Mouse (Mus musculus) kidney, embryonic 14.5 days (tissue): ENCODE measurements around the gene Entpd2. TPM values are rescaled to one million over a fixed set of nuclear protein-coding genes. Genes with fewer than 3 reads are reported as not detected.
A peak's percentile ranks its signal among the peaks of the same experiment; 100 is the strongest.

Source experiments
- ATAC-seq: fragments of 200-750 bp; cut with Nextera tagmentation; 2 replicates; pipeline ENCODE4 v1.8.0; 2017; ENCODE audit warnings: moderate number of reproducible peaks, mild to moderate bottlenecking, moderate TSS enrichment, moderate library complexity; ENCODE audit not compliant: low FRiP score, low TSS enrichment
- H3K27ac ChIP-seq: fragments of 300-500 bp; sonication (generic); 2 replicates; pipeline ENCODE4 v1.5.1; 2014; ENCODE audit warnings: low read depth, mild to moderate bottlenecking, low read length, moderate library complexity, mixed read lengths
- H3K27me3 ChIP-seq: fragments of 300-500 bp; sonication (generic); 2 replicates; pipeline ENCODE4 v1.6.1; 2014; ENCODE audit warnings: mild to moderate bottlenecking, low read length; ENCODE audit not compliant: control insufficient read depth, insufficient read depth
- H3K36me3 ChIP-seq: fragments of 300-500 bp; sonication (generic); 2 replicates; pipeline ENCODE4 v1.6.1; 2014; ENCODE audit warnings: low read length, mixed read lengths; ENCODE audit not compliant: control insufficient read depth, insufficient read depth
- H3K4me1 ChIP-seq: fragments of 300-500 bp; sonication (generic); 2 replicates; pipeline ENCODE4 v1.6.1; 2014; ENCODE audit warnings: low read length, mixed read lengths; ENCODE audit not compliant: control insufficient read depth, insufficient read depth
- H3K4me2 ChIP-seq: fragments of 300-500 bp; sonication (generic); replicated peaks from 2 replicates; pipeline ENCODE4 v1.6.1; 2014; ENCODE audit warnings: low read depth, mild to moderate bottlenecking, low read length
- H3K4me3 ChIP-seq: fragments of 300-500 bp; sonication (generic); 2 replicates; pipeline ENCODE4 v1.5.1; 2014; ENCODE audit warnings: mild to moderate bottlenecking, low read length
- H3K9ac ChIP-seq: fragments of 300-500 bp; sonication (generic); 2 replicates; pipeline ENCODE4 v1.6.1; 2014; ENCODE audit warnings: low read depth, mild to moderate bottlenecking, low read length, moderate library complexity
- H3K9me3 ChIP-seq: fragments of 300-500 bp; sonication (generic); 2 replicates; pipeline ENCODE4 v1.6.1; 2016; ENCODE audit warnings: low read length; ENCODE audit not compliant: control insufficient read depth
- WGBS: fragments of 180-500 bp; shearing (Covaris S2); extraction: QIAGEN DNeasy Blood & Tissue Kit; methylation state at CpG from one replicate; pipeline ENCODE4 v1.1.7; 2014; 5-methylcytosine and 5-hydroxymethylcytosine counted together
- polyA plus RNA-seq: library from polyadenylated mRNA; unstranded; fragments of >200 nt; fragmentation: Nextera tagmentation; extraction: Ambion mirVana; gene quantifications from 2 replicates; pipeline ENCODE4 v1.2.1, GENCODE M21; 2014

The Entpd2 gene
- polyA plus RNA-seq, 1 experiment from 2014 or later, result 2.7 TPM

DNA sequence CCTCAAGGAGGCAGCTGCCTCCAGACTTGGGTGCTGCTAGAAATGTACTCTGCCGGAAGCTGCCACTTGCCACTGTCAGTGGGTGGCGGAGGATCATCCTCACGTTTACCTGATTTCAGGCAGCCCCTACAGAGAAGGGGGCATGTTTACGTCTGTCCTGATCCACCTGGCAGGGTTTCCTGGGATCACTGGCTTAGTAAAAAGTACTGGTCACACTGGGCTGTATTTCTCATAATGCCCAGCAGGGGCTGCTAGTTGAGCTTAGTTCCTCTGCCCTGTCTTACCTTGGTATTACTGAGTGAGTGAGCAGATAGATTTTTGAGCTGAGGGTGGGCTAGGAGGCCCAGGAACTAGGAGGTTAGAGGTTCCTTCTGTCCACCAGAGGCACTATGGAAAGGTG, 19.1 kb upstream of the Entpd2 start:
- Histone ChIP-seq H3K4me2 (no peak overlapping the region), H3K27ac (no peak overlapping the region), H3K4me1 (peaks cover 16% of the 10 kb centered on the region), H3K36me3 (peaks cover 32% of the 10 kb centered on the region), H3K9me3 (no peaks in the 10 kb centered on the region), H3K9ac (no peak overlapping the region), H3K4me3 (no peak overlapping the region), H3K27me3 (no peaks in the 10 kb centered on the region)
- ATAC-seq, result no peak
- 76% methylated on average over 4 of the region's 4 CpGs for WGBS

GRCm38 (mm10) chr2:25384492-25384891, 11.2 kb upstream of the Entpd2 start:
- Histone ChIP-seq H3K4me1 (no peaks in the 10 kb centered on the region), H3K9ac (no peak overlapping the region), H3K27ac (no peak overlapping the region), H3K4me2 (no peak overlapping the region), H3K9me3 (no peaks in the 10 kb centered on the region), H3K4me3 (no peak overlapping the region), H3K27me3 (no peaks in the 10 kb centered on the region), H3K36me3 (no peaks in the 10 kb centered on the region)
- WGBS, result 77% methylated on average over 5 of the region's 5 CpGs
- ATAC-seq, result no peak

- Histone ChIP-seq H3K9ac (no peak overlapping the region), H3K4me2 (no peak overlapping the region), H3K4me1 (peaks cover 17% of the 10 kb centered on the region; the same call in 1 of the 2 replicates), H3K27ac (no peak overlapping the region), H3K27me3 (peaks cover 19% of the 10 kb centered on the region; the same call in 1 of the 2 replicates), H3K9me3 (no peaks in the 10 kb centered on the region), H3K4me3 (no peak overlapping the region), H3K36me3 (no peaks in the 10 kb centered on the region)
- 73% methylated on average over 5 of the region's 5 CpGs for WGBS
- ATAC-seq, result no peak
Observed at GRCm38 (mm10) chr2:25391266-25391665, 4.4 kb upstream of the Entpd2 start.

DNA sequence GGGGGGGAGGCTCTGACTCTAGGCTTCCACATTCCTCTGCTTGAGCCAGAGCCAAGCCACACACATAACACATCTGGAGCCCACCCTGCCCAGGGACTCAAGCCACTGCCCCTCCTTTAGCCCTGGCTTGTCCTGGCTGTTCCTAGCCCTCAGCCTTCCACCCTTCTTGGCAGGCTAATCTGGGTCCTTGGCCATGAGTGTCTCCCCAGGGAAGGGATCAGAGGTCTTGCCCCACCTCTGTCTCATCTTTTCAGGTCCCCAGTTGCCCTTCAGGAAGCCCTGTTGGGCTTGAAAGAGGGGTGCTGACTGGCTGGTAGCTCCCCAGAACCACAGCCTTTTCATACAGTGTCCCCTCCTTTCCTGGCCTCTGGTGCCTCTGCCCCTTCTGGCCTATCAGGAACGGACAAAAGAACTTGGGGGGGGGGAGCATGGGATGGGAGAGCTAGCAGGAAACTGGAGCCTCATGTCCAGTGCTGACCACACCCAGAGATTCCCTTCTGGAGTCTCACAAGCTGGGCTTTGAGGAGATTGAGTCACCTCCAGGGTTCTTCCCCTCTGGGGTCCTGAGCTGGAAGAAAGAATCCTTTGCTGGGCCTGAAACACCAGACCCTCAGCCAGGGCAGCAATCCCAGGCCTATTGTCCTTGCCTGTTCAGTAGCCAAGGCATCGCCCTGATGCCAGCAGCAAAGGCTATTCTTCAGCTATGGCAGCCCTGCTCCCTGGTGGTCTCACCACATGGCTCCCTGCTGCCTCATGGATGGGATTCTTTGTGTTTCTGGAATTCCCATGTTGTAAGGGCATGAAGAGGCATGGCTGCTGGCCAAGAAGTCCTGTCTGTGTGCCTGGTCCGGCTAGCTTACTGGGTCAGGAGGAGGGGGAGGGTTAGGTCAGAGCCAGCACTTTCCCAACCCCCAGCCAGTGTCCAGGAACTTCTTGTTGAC, 1.1 kb upstream of the Entpd2 start:
- WGBS, result 42% methylated on average over 3 of the region's 3 CpGs
- H3K36me3 ChIP-seq, result no peaks in the 10 kb centered on the region
- H3K27me3 ChIP-seq, result peaks cover 44% of the 10 kb centered on the region
- no peaks in the 10 kb centered on the region for H3K9me3 ChIP-seq
- peaks cover 17% of the 10 kb centered on the region; the same call in 1 of the 2 replicates for H3K4me1 ChIP-seq
- H3K4me3 ChIP-seq, result no peak overlapping the region
- H3K4me2 ChIP-seq, result no peak overlapping the region
- no peak overlapping the region for H3K27ac ChIP-seq
- H3K9ac ChIP-seq, result no peak overlapping the region
- no peak for ATAC-seq

DNA sequence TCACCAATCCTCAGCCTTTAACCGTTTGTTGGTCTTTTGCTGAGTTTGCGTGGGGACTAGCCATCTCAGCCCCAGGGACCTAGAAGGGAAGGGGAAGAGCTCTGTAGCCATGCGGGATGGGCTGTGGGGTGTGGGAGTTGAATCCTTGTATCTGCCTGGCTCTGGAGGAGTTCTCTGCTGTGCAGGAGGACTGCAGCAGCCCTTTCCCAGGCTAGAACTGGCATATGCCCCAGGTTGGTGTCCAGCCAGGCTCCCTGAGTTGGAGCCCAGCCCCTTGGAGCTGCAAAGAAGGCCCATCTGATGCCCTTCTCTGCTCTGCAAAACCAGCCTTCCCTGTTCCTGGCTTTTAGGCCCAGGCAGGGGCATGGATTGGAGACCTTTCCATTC, 916 bp downstream of the Entpd2 start:
- Histone ChIP-seq H3K4me1 (peaks cover 17% of the 10 kb centered on the region; the same call in 1 of the 2 replicates), H3K27me3 (peaks cover 62% of the 10 kb centered on the region), H3K27ac (no peak overlapping the region), H3K9ac (no peak overlapping the region), H3K4me3 (peak overlapping the region; percentile 45; the same call in 1 of the 2 replicates), H3K9me3 (no peaks in the 10 kb centered on the region), H3K4me2 (peak overlapping the region; percentile 71), H3K36me3 (no peaks in the 10 kb centered on the region)
- 27% methylated on average over 3 of the region's 3 CpGs for WGBS
- no peak for ATAC-seq

DNA sequence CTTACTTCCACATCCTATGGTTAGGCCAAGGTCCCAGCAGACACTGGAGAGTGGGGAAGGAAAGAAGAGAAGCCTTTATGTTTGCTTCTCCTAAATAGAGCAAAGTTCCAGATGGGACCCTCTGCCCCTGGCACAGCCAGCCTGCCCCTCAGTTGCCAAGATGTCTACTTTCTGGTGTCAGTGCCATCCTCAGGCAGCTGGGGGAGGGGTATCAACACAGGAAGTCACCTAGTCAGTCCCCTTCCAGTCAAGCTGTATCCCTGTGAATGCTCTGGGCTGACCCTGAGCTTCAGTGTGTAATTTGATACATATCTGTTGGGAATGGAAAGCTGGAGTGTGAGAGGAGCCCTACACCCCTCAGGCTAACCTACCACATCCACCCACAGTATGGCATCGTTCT, 1.3 kb downstream of the Entpd2 start:
- H3K4me2 ChIP-seq, result no peak overlapping the region
- no peak overlapping the region for H3K27ac ChIP-seq
- no peak overlapping the region for H3K9ac ChIP-seq
- peaks cover 17% of the 10 kb centered on the region; the same call in 1 of the 2 replicates for H3K4me1 ChIP-seq
- 28% methylated on average over 1 of the region's 1 CpGs for WGBS
- H3K27me3 ChIP-seq, result peaks cover 65% of the 10 kb centered on the region
- H3K9me3 ChIP-seq, result no peaks in the 10 kb centered on the region
- H3K4me3 ChIP-seq, result no peak overlapping the region
- ATAC-seq, result no peak
- no peaks in the 10 kb centered on the region for H3K36me3 ChIP-seq

- Histone ChIP-seq H3K4me1 (peaks cover 17% of the 10 kb centered on the region; the same call in 1 of the 2 replicates), H3K4me2 (no peak overlapping the region), H3K9me3 (no peaks in the 10 kb centered on the region), H3K4me3 (no peak overlapping the region), H3K27me3 (peaks cover 75% of the 10 kb centered on the region), H3K9ac (no peak overlapping the region), H3K27ac (no peak overlapping the region), H3K36me3 (no peaks in the 10 kb centered on the region)
- ATAC-seq, result no peak
- 91% methylated on average over 7 of the region's 7 CpGs for WGBS
Observed at GRCm38 (mm10) chr2:25398065-25398464, 2.4 kb downstream of the Entpd2 start.

GRCm38 (mm10) chr2:25399051-25399450, 3.4 kb downstream of the Entpd2 start, which contains the start of gene Npdc1:
Gene Npdc1, plus strand, starts transcription at chr2:25399351.
- WGBS, result 66% methylated on average over 8 of the region's 8 CpGs
- H3K9me3 ChIP-seq, result no peaks in the 10 kb centered on the region
- H3K9ac ChIP-seq, result no peak within 1 kb of the TSS
- ATAC-seq, result no peak
- no peak within 1 kb of the TSS for H3K27ac ChIP-seq
- H3K27me3 ChIP-seq, result peaks cover 80% of the 10 kb centered on the region
- no peak within 1 kb of the TSS for H3K4me3 ChIP-seq
- H3K4me1 ChIP-seq, result peaks cover 17% of the 10 kb centered on the region; the same call in 1 of the 2 replicates
- H3K4me2 ChIP-seq, result no peak within 1 kb of the TSS
- no peaks in the 10 kb centered on the region for H3K36me3 ChIP-seq

DNA sequence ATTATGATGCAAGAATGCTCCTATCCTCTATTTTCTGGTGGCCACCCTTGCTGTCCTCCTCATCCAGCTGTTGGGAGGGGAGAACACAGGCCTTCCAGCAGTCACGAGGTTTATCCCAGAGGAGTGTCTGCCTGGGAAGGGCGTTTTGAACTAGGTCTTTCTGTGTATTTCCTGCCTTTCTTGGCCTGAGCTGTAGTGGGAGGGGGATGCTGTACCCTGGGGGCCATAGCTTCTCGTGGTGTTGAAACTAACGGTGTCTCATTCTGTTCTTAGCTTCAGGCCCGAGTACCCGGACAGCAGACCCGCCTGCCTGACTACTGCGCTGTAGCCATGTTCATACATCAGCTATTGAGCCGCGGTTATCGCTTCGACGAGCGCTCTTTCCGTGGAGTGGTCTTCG, 4.6 kb downstream of the Entpd2 start:
- H3K27ac ChIP-seq, result no peak overlapping the region

More for the DNA sequence above, 4.6 kb downstream of the Entpd2 start:
- Histone ChIP-seq H3K27me3 (peaks cover 70% of the 10 kb centered on the region), H3K4me1 (peaks cover 9% of the 10 kb centered on the region; the same call in 1 of the 2 replicates), H3K9me3 (no peaks in the 10 kb centered on the region), H3K9ac (no peak overlapping the region), H3K4me3 (no peak overlapping the region), H3K4me2 (peak overlapping the region; percentile 25; the same call in 1 of the 2 replicates), H3K36me3 (no peaks in the 10 kb centered on the region)
- WGBS, result 23% methylated on average over 16 of the region's 16 CpGs
- no peak for ATAC-seq
